Comparison of ENCODE assay signal across 9 mouse cellular contexts in the genomic region with DNA sequence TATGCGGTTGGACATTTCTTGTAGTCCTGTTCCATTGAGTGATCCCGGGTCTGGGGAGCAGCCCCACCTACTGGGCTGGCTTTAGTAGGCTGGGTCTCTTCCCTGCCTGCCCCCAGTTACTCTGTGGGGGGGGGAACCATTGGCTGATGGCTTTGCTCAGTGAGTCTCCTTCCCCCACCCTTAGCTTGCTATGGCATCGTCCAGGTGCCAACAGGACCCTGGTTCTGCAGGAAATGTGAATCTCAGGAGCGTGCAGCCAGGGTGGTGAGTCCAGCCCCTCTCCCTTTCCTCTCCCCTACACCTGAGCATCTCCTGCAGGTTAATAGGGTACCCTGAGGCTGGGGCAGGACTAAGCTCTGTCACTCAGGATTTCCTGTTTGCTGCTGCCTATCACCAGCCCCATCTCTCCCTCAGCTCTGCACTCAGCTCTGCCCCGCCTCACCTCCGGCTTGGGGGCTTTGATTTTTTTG. TPM values are rescaled to one million over a fixed set of nuclear protein-coding genes. Genes with fewer than 3 reads are reported as not detected.
DNase-seq lines count a peak whose midpoint lies in the region; ATAC-seq lines count a peak whose summit lies in the region.
"Had no signal": no experiment of that assay in that cellular context is flagged by ENCODE, and none has a peak within 500 bp of the region (broad histone marks: within the 10 kb centered on the region; RNA-seq: fewer than 3 reads in every experiment).

No protein-coding gene starts in this region.

- H3K4me3 ChIP-seq in forebrain, embryonic 14.5 days (ENCODE audit: low read depth, low read length) = peak overlapping the region; percentile 69
- H3K4me3 ChIP-seq in neural tube, embryonic 12.5 days = peak overlapping the region; percentile 95

- WGBS in forebrain, embryonic 14.5 days = 17% methylated on average over 6 of the region's 6 CpGs
- 43% methylated on average over 6 of the region's 6 CpGs for WGBS in neural tube, embryonic 12.5 days

- H3K36me3 ChIP-seq in forebrain, embryonic 14.5 days (ENCODE audit: control insufficient read depth, insufficient read depth, low read length) = peaks cover 32% of the 10 kb centered on the region
- H3K36me3 ChIP-seq in neural tube, embryonic 12.5 days = peaks cover 42% of the 10 kb centered on the region

- H3K27me3 ChIP-seq in forebrain, embryonic 14.5 days (replicated peaks; ENCODE audit: control insufficient read depth, insufficient read depth, low read length) = peaks cover 17% of the 10 kb centered on the region
- peaks cover 20% of the 10 kb centered on the region for H3K27me3 ChIP-seq in neural tube, embryonic 12.5 days (replicated peaks)

- peak overlapping the region; percentile 79 for H3K4me2 ChIP-seq in forebrain, embryonic 14.5 days (ENCODE audit: low read length)
- H3K4me2 ChIP-seq in neural tube, embryonic 12.5 days (replicated peaks) = peak overlapping the region; percentile 85

- peak; percentile 38 for DNase-seq in 3T3-L1 (ENCODE audit: low read depth, low spot score)
- DNase-seq in forebrain, embryonic 14.5 days (ENCODE audit: low spot score) = no peak
- DNase-seq in kidney, postnatal 14 days = peak; percentile 52
- DNase-seq in frontal cortex, postnatal 14 days (ENCODE audit: low spot score in 2 of 2) = no peak
- no peak for DNase-seq in right cerebral cortex, adult 2 months (ENCODE audit: low spot score in 2 of 2)
- no peak for DNase-seq in layer of hippocampus, adult 9-10 months (ENCODE audit: low spot score)

- no peaks in the 10 kb centered on the region for H3K9me3 ChIP-seq in forebrain, embryonic 14.5 days (replicated peaks; ENCODE audit: control insufficient read depth, low read length)
- no peaks in the 10 kb centered on the region for H3K9me3 ChIP-seq in neural tube, embryonic 12.5 days

- peak; percentile 63 for ATAC-seq in CD4-positive, CD25-positive, alpha-beta regulatory T cell, adult 4 months
- ATAC-seq in forebrain, embryonic 14.5 days = no peak
- no peak for ATAC-seq in neural tube, embryonic 12.5 days (ENCODE audit: low FRiP score, low read depth)

- peaks cover 34% of the 10 kb centered on the region for H3K4me1 ChIP-seq in forebrain, embryonic 14.5 days (ENCODE audit: control insufficient read depth, insufficient read depth, low read length)
- peaks cover 46% of the 10 kb centered on the region for H3K4me1 ChIP-seq in neural tube, embryonic 12.5 days

- peak overlapping the region; percentile 89; the same call in 1 of the 2 replicates for H3K9ac ChIP-seq in forebrain, embryonic 14.5 days (ENCODE audit: low read length)
- H3K9ac ChIP-seq in neural tube, embryonic 12.5 days = no peak overlapping the region; the same call in 1 of the 2 replicates

- H3K27ac ChIP-seq in forebrain, embryonic 14.5 days (ENCODE audit: low read depth, low read length) = no peak overlapping the region
- H3K27ac ChIP-seq in neural tube, embryonic 12.5 days = no peak overlapping the region

RNA-seq across cellular contexts. Expression of a gene that starts 1.6 kb away (rescaled TPM):
- polyA plus RNA-seq in CD4-positive, CD25-positive, alpha-beta regulatory T cell, adult 4 months (2017; shearing (Covaris generic)) = 10 to 100 TPM in 1 of 2 experiments, 1 to 10 TPM in 1; 8.0 to 14.1 TPM
- polyA plus RNA-seq in forebrain, embryonic 14.5 days (2014; fragmentation: Nextera tagmentation; extraction: Ambion mirVana) = 5.0 and 5.9 TPM in 2 replicates
- polyA plus RNA-seq in neural tube, embryonic 12.5 days (2016; fragmentation: Nextera tagmentation; extraction: Ambion mirVana) = 3.0 and 4.0 TPM in 2 replicates

RNA-seq across cellular contexts. Expression of a gene that starts 20.8 kb away (rescaled TPM):
- polyA plus RNA-seq in CD4-positive, CD25-positive, alpha-beta regulatory T cell, adult 4 months (2017; shearing (Covaris generic)) = 10 to 100 TPM; 63.5 to 80.3 TPM
- 17.3 and 19.5 TPM in 2 replicates for polyA plus RNA-seq in forebrain, embryonic 14.5 days (2014; fragmentation: Nextera tagmentation; extraction: Ambion mirVana)
- polyA plus RNA-seq in neural tube, embryonic 12.5 days (2016; fragmentation: Nextera tagmentation; extraction: Ambion mirVana) = 17.8 and 25.6 TPM in 2 replicates
- polyA plus RNA-seq: erythroblast, embryonic 14.5 days had no signal

RNA-seq across cellular contexts. Expression of a gene that starts 35.3 kb away (rescaled TPM):
- polyA plus RNA-seq in CD4-positive, CD25-positive, alpha-beta regulatory T cell, adult 4 months (2017; shearing (Covaris generic)) = under 1 TPM; 0.43 to 0.78 TPM
- 2.5 and 3.3 TPM in 2 replicates for polyA plus RNA-seq in forebrain, embryonic 14.5 days (2014; fragmentation: Nextera tagmentation; extraction: Ambion mirVana)
- polyA plus RNA-seq in neural tube, embryonic 12.5 days (2016; fragmentation: Nextera tagmentation; extraction: Ambion mirVana) = 13.6 and 15.1 TPM in 2 replicates

RNA-seq across cellular contexts. Expression of a gene that starts 35.5 kb away (rescaled TPM):
- polyA plus RNA-seq in CD4-positive, CD25-positive, alpha-beta regulatory T cell, adult 4 months (2017; shearing (Covaris generic)) = 1 to 10 TPM; 2.9 to 4.6 TPM
- polyA plus RNA-seq in forebrain, embryonic 14.5 days (2014; fragmentation: Nextera tagmentation; extraction: Ambion mirVana) = 17.6 and 21.9 TPM in 2 replicates
- 19.9 and 21.1 TPM in 2 replicates for polyA plus RNA-seq in neural tube, embryonic 12.5 days (2016; fragmentation: Nextera tagmentation; extraction: Ambion mirVana)

RNA-seq across cellular contexts. Expression of a gene that starts 38.4 kb away (rescaled TPM):
- 100 to 1,000 TPM; 453 to 558 TPM for polyA plus RNA-seq in CD4-positive, CD25-positive, alpha-beta regulatory T cell, adult 4 months (2017; shearing (Covaris generic))
- polyA plus RNA-seq in forebrain, embryonic 14.5 days (2014; fragmentation: Nextera tagmentation; extraction: Ambion mirVana) = 530 and 674 TPM in 2 replicates
- polyA plus RNA-seq in neural tube, embryonic 12.5 days (2016; fragmentation: Nextera tagmentation; extraction: Ambion mirVana) = 453 and 497 TPM in 2 replicates

Comparison
In these comparisons a context has a peak if more than half of its experiments do, and no peak if none do; other contexts are left out.
1. DNase-seq: peak in 3T3-L1 (single experiment) and kidney, postnatal 14 days (single experiment); none in forebrain, embryonic 14.5 days (single experiment), frontal cortex, postnatal 14 days (0 of 2), right cerebral cortex, adult 2 months (0 of 2) and layer of hippocampus, adult 9-10 months (single experiment).